Comparison of ENCODE assay signal across 19 mouse cellular contexts in genomic region chr10:86992238-86992976, GRCm38 (mm10). TPM values are rescaled to one million over a fixed set of nuclear protein-coding genes. Genes with fewer than 3 reads are reported as not detected.
DNase-seq lines count a peak whose midpoint lies in the region; ATAC-seq and TF ChIP-seq lines count a peak whose summit lies in the region.
"Had no signal": no experiment of that assay in that cellular context is flagged by ENCODE, and none has a peak within 500 bp of the region (broad histone marks: within the 10 kb centered on the region; RNA-seq: fewer than 3 reads in every experiment).

No protein-coding gene starts in this region.

- H3K36me3 ChIP-seq in liver, embryonic 15.5 days (replicated peaks): no peaks in the 10 kb centered on the region
- no peaks in the 10 kb centered on the region for H3K36me3 ChIP-seq in liver, embryonic 11.5 days (ENCODE audit: control insufficient read depth, insufficient read depth, low read length)
- no peaks in the 10 kb centered on the region for H3K36me3 ChIP-seq in liver, postnatal 0 days (replicated peaks; ENCODE audit: insufficient read depth, low read length)
- H3K36me3 ChIP-seq: forebrain, embryonic 12.5 days; heart, embryonic 13.5 days; hindbrain, embryonic 15.5 days had no signal

- H3K9me3 ChIP-seq in liver, embryonic 15.5 days (replicated peaks): no peaks in the 10 kb centered on the region
- no peaks in the 10 kb centered on the region for H3K9me3 ChIP-seq in liver, embryonic 11.5 days (ENCODE audit: control insufficient read depth, low read length)
- no peaks in the 10 kb centered on the region for H3K9me3 ChIP-seq in liver, postnatal 0 days (ENCODE audit: low read length)
- H3K9me3 ChIP-seq: forebrain, embryonic 12.5 days; heart, embryonic 13.5 days; hindbrain, embryonic 15.5 days had no signal

- no peaks in the 10 kb centered on the region for H3K4me1 ChIP-seq in liver, embryonic 15.5 days (replicated peaks)
- H3K4me1 ChIP-seq in liver, embryonic 11.5 days (replicated peaks; ENCODE audit: control insufficient read depth, insufficient read depth, low read length): no peaks in the 10 kb centered on the region
- 0 out of 2 replicates have a peak, but pooled peaks cover 2% of the 10 kb centered on the region for H3K4me1 ChIP-seq in liver, postnatal 0 days (ENCODE audit: insufficient read depth)
- H3K4me1 ChIP-seq: forebrain, embryonic 12.5 days; hindbrain, embryonic 15.5 days had no signal

- H3K4me3 ChIP-seq in liver, embryonic 15.5 days (replicated peaks): no peak overlapping the region
- no peak overlapping the region for H3K4me3 ChIP-seq in liver, embryonic 11.5 days (ENCODE audit: low read depth, low read length)
- no peak overlapping the region for H3K4me3 ChIP-seq in liver, postnatal 0 days (ENCODE audit: low read depth, low read length)
- H3K4me3 ChIP-seq: forebrain, embryonic 12.5 days; heart, embryonic 13.5 days; hindbrain, embryonic 15.5 days had no signal

- no peak for TF ChIP-seq CTCF in liver, postnatal 0 days (IDR thresholded peaks at IDR 0.05; ENCODE audit: low read depth)

- TF ChIP-seq EP300 in liver, postnatal 0 days (IDR thresholded peaks at IDR 0.05; ENCODE audit: low read depth): peak; percentile 39; the same call in 1 of the 2 replicates

- no peak overlapping the region for H3K27ac ChIP-seq in liver, embryonic 15.5 days (replicated peaks)
- no peak overlapping the region; the same call in 1 of the 2 replicates for H3K27ac ChIP-seq in liver, embryonic 11.5 days (ENCODE audit: low read depth, low read length)
- 0 out of 2 replicates have a peak overlapping the region, but pooled peaks have one; percentile 5 for H3K27ac ChIP-seq in liver, postnatal 0 days (ENCODE audit: low read depth)
- H3K27ac ChIP-seq: forebrain, embryonic 12.5 days; heart, embryonic 13.5 days; hindbrain, embryonic 15.5 days had no signal

- WGBS in liver, embryonic 15.5 days (ENCODE audit: insufficient replicate concordance): 40% methylated on average over 14 of the region's 14 CpGs
- WGBS in liver, embryonic 11.5 days: 59% methylated on average over 14 of the region's 14 CpGs
- 55% methylated on average over 14 of the region's 14 CpGs for WGBS in liver, postnatal 0 days (ENCODE audit: insufficient replicate concordance)

- 0 out of 2 replicates have a peak, but pooled peaks have one; percentile 31 for ATAC-seq in liver, embryonic 15.5 days (ENCODE audit: insufficient read depth)
- ATAC-seq in liver, embryonic 11.5 days (replicated peaks; ENCODE audit: low FRiP score): no peak
- ATAC-seq in liver, postnatal 0 days: peak; percentile 53

- H3K9ac ChIP-seq in liver, embryonic 15.5 days: no peak overlapping the region
- no peak overlapping the region for H3K9ac ChIP-seq in liver, embryonic 11.5 days (ENCODE audit: low read depth, low read length)
- no peak overlapping the region for H3K9ac ChIP-seq in liver, postnatal 0 days (replicated peaks)
- H3K9ac ChIP-seq: forebrain, embryonic 12.5 days; heart, embryonic 13.5 days; hindbrain, embryonic 15.5 days had no signal

- no peaks in the 10 kb centered on the region; the same call in 1 of the 2 replicates for H3K27me3 ChIP-seq in liver, embryonic 15.5 days
- peaks cover 11% of the 10 kb centered on the region for H3K27me3 ChIP-seq in liver, embryonic 11.5 days (replicated peaks; ENCODE audit: control insufficient read depth, insufficient read depth, low read length)
- no peaks in the 10 kb centered on the region for H3K27me3 ChIP-seq in liver, postnatal 0 days (ENCODE audit: insufficient read depth, low read length)
- H3K27me3 ChIP-seq: CH12.LX; forebrain, embryonic 12.5 days; hindbrain, embryonic 15.5 days had no signal

- H3K4me2 ChIP-seq in liver, embryonic 15.5 days: no peak overlapping the region
- H3K4me2 ChIP-seq in liver, embryonic 11.5 days: no peak overlapping the region
- H3K4me2 ChIP-seq in liver, postnatal 0 days (ENCODE audit: low read depth, low read length): no peak overlapping the region
- H3K4me2 ChIP-seq: forebrain, embryonic 12.5 days; heart, embryonic 13.5 days; hindbrain, embryonic 15.5 days had no signal

- DNase-seq in adrenal gland, adult 8-10 months: peak; percentile 19
- DNase-seq in adrenal gland, postnatal 25 days: no peak
- DNase-seq in liver, embryonic 11.5 days (ENCODE audit: low spot score): no peak
- peak; percentile 7 to 47 for DNase-seq in adrenal gland, postnatal 36 days
- no peak for DNase-seq in liver, postnatal 0 days
- no peak for DNase-seq in layer of hippocampus, adult 11-12 months (ENCODE audit: low spot score)
- DNase-seq: cerebellum, adult 11 months; cerebellum, postnatal 25 days; gastrocnemius, postnatal 36 days; heart, postnatal 36 days; midbrain, embryonic 14.5 days; retina, postnatal 1 day; right cerebral cortex, postnatal 4 days; thymus, postnatal 14 days had no signal

RNA-seq across cellular contexts. Expression of gene Stab2, which starts 15.4 kb away (rescaled TPM):
- total RNA-seq in adrenal gland, adult 8-10 months (2022): 1 to 10 TPM in 1 of 4 experiments, under 1 TPM in 3; 0.22 to 1.2 (median 0.25) TPM
- 0.33 and 1.4 TPM in 2 replicates for total RNA-seq in adrenal gland, postnatal 25 days (2021)
- 19.5 and 21.8 TPM in 2 replicates for polyA plus RNA-seq in liver, embryonic 15.5 days (2015; fragmentation: Nextera tagmentation; extraction: Ambion mirVana)
- 24.2 and 27.2 TPM in 2 replicates for polyA plus RNA-seq in liver, embryonic 11.5 days (2014; fragmentation: Nextera tagmentation; extraction: Ambion mirVana)
- total RNA-seq in adrenal gland, postnatal 36 days (2021): under 1 TPM; 0.17 to 0.40 TPM
- polyA plus RNA-seq in liver, postnatal 0 days (2015; fragmentation: Nextera tagmentation; extraction: Ambion mirVana): 38.8 and 45.0 TPM in 2 replicates
- total RNA-seq: CH12.LX had no signal
- polyA plus RNA-seq: forebrain, embryonic 12.5 days had no signal

Comparison
In these comparisons a context has a peak if more than half of its experiments do, and no peak if none do; other contexts are left out.
1. DNase-seq: peak in adrenal gland, adult 8-10 months (single experiment) and adrenal gland, postnatal 36 days (2 of 2); none in adrenal gland, postnatal 25 days (single experiment), liver, embryonic 11.5 days (single experiment), liver, postnatal 0 days (single experiment) and layer of hippocampus, adult 11-12 months (single experiment).